Mouse (Mus musculus): ENCODE data around the gene Esm1. TPM values are rescaled to one million over a fixed set of nuclear protein-coding genes. Genes with fewer than 3 reads are reported as not detected.

The Esm1 gene
- polyA plus RNA-seq, 1 experiment from 2014 or later = 1.8 TPM

GRCm38 (mm10) chr13:113213865-113214264 lies 4.4 kb downstream of the Esm1 start:
- 83% methylated on average over 3 of the region's 3 CpGs for WGBS

GRCm38 (mm10) chr13:113221851-113222250 lies 12.4 kb downstream of the Esm1 start:
- Histone ChIP-seq H3K4me2 (ENCODE audit: low read depth, low read length) (no peak overlapping the region), H3K27me3 (replicated peaks; ENCODE audit: control insufficient read depth, insufficient read depth, low read length) (no peaks in the 10 kb centered on the region), H3K9ac (ENCODE audit: low read depth, low read length) (no peak overlapping the region), H3K27ac (replicated peaks; ENCODE audit: low read depth, low read length) (no peak overlapping the region), H3K9me3 (ENCODE audit: control insufficient read depth, low read length) (no peaks in the 10 kb centered on the region), H3K4me3 (ENCODE audit: low read depth, low read length) (no peak overlapping the region), H3K4me1 (ENCODE audit: control insufficient read depth, insufficient read depth, low read length) (peaks cover 9% of the 10 kb centered on the region; the same call in 1 of the 2 replicates), H3K36me3 (ENCODE audit: control insufficient read depth, insufficient read depth, low read length) (no peaks in the 10 kb centered on the region)
- 74% methylated on average over 6 of the region's 6 CpGs for WGBS
- DNase-seq (ENCODE audit: low spot score) (no peak), ATAC-seq (ENCODE audit: low read depth) (no peak)

More at GRCm38 (mm10) chr13:113213865-113214264, 4.4 kb downstream of the Esm1 start:
- ATAC-seq (ENCODE audit: low read depth) = no peak
- H3K36me3 ChIP-seq (ENCODE audit: control insufficient read depth, insufficient read depth, low read length) = no peaks in the 10 kb centered on the region
- H3K9me3 ChIP-seq (ENCODE audit: control insufficient read depth, low read length) = no peaks in the 10 kb centered on the region
- peaks cover 7% of the 10 kb centered on the region; the same call in 1 of the 2 replicates for H3K27me3 ChIP-seq (replicated peaks; ENCODE audit: control insufficient read depth, insufficient read depth, low read length)
- no peak for DNase-seq (ENCODE audit: low spot score)
- no peak overlapping the region for H3K27ac ChIP-seq (replicated peaks; ENCODE audit: low read depth, low read length)
- peaks cover 8% of the 10 kb centered on the region; the same call in 1 of the 2 replicates for H3K4me1 ChIP-seq (ENCODE audit: control insufficient read depth, insufficient read depth, low read length)
- H3K9ac ChIP-seq (ENCODE audit: low read depth, low read length) = no peak overlapping the region
- no peak overlapping the region for H3K4me3 ChIP-seq (ENCODE audit: low read depth, low read length)
- no peak overlapping the region for H3K4me2 ChIP-seq (ENCODE audit: low read depth, low read length)

GRCm38 (mm10) chr13:113224105-113224504 lies 14.6 kb downstream of the Esm1 start:
- H3K9ac ChIP-seq (ENCODE audit: low read depth, low read length) = no peak overlapping the region
- peak; percentile 33; the same call in 1 of the 2 replicates for ATAC-seq (ENCODE audit: low read depth)
- H3K4me1 ChIP-seq (ENCODE audit: control insufficient read depth, insufficient read depth, low read length) = peaks cover 9% of the 10 kb centered on the region; the same call in 1 of the 2 replicates
- DNase-seq (ENCODE audit: low spot score) = peak; percentile 85
- no peak overlapping the region for H3K4me3 ChIP-seq (ENCODE audit: low read depth, low read length)
- no peak overlapping the region for H3K27ac ChIP-seq (replicated peaks; ENCODE audit: low read depth, low read length)
- H3K9me3 ChIP-seq (ENCODE audit: control insufficient read depth, low read length) = no peaks in the 10 kb centered on the region
- WGBS = 10% methylated on average over 2 of the region's 2 CpGs
- peak overlapping the region; percentile 23; the same call in 1 of the 2 replicates for H3K4me2 ChIP-seq (ENCODE audit: low read depth, low read length)
- no peaks in the 10 kb centered on the region for H3K36me3 ChIP-seq (ENCODE audit: control insufficient read depth, insufficient read depth, low read length)
- H3K27me3 ChIP-seq (replicated peaks; ENCODE audit: control insufficient read depth, insufficient read depth, low read length) = no peaks in the 10 kb centered on the region

- peak; percentile 24 for DNase-seq (ENCODE audit: low spot score)
- H3K4me1 ChIP-seq (ENCODE audit: control insufficient read depth, insufficient read depth, low read length) = peaks cover 9% of the 10 kb centered on the region; the same call in 1 of the 2 replicates
- H3K27ac ChIP-seq (replicated peaks; ENCODE audit: low read depth, low read length) = no peak within 1 kb of the TSS
- WGBS = 60% methylated on average over 7 of the region's 7 CpGs
- no peaks in the 10 kb centered on the region for H3K9me3 ChIP-seq (ENCODE audit: control insufficient read depth, low read length)
- no peak within 1 kb of the TSS for H3K4me2 ChIP-seq (ENCODE audit: low read depth, low read length)
- H3K4me3 ChIP-seq (ENCODE audit: low read depth, low read length) = no peak within 1 kb of the TSS
- H3K9ac ChIP-seq (ENCODE audit: low read depth, low read length) = no peak within 1 kb of the TSS
- H3K27me3 ChIP-seq (replicated peaks; ENCODE audit: control insufficient read depth, insufficient read depth, low read length) = no peaks in the 10 kb centered on the region
- ATAC-seq (ENCODE audit: low read depth) = peak; percentile 63
- no peaks in the 10 kb centered on the region for H3K36me3 ChIP-seq (ENCODE audit: control insufficient read depth, insufficient read depth, low read length)
Measured at GRCm38 (mm10) chr13:113225811-113226210, 16.4 kb downstream of the Esm1 start, which contains the start of gene Gzmk. Gene Gzmk (minus strand): TSS chr13:113225908.

GRCm38 (mm10) chr13:113227076-113227475 lies 17.6 kb downstream of the Esm1 start:
- no peak overlapping the region for H3K27ac ChIP-seq (replicated peaks; ENCODE audit: low read depth, low read length)
- no peaks in the 10 kb centered on the region for H3K27me3 ChIP-seq (replicated peaks; ENCODE audit: control insufficient read depth, insufficient read depth, low read length)
- H3K9me3 ChIP-seq (ENCODE audit: control insufficient read depth, low read length) = no peaks in the 10 kb centered on the region
- DNase-seq (ENCODE audit: low spot score) (peak; percentile 29), ATAC-seq (ENCODE audit: low read depth) (no peak)
- no peak overlapping the region for H3K4me2 ChIP-seq (ENCODE audit: low read depth, low read length)
- H3K9ac ChIP-seq (ENCODE audit: low read depth, low read length) = no peak overlapping the region
- peaks cover 6% of the 10 kb centered on the region; the same call in 1 of the 2 replicates for H3K4me1 ChIP-seq (ENCODE audit: control insufficient read depth, insufficient read depth, low read length)
- H3K4me3 ChIP-seq (ENCODE audit: low read depth, low read length) = no peak overlapping the region
- H3K36me3 ChIP-seq (ENCODE audit: control insufficient read depth, insufficient read depth, low read length) = no peaks in the 10 kb centered on the region
- 58% methylated on average over 4 of the region's 4 CpGs for WGBS

- ATAC-seq (ENCODE audit: low read depth) = no peak
- no peak overlapping the region for H3K9ac ChIP-seq (ENCODE audit: low read depth, low read length)
- H3K9me3 ChIP-seq (ENCODE audit: control insufficient read depth, low read length) = no peaks in the 10 kb centered on the region
- no peaks in the 10 kb centered on the region for H3K36me3 ChIP-seq (ENCODE audit: control insufficient read depth, insufficient read depth, low read length)
- no peak overlapping the region for H3K4me2 ChIP-seq (ENCODE audit: low read depth, low read length)
- no peak overlapping the region for H3K27ac ChIP-seq (replicated peaks; ENCODE audit: low read depth, low read length)
- no peaks in the 10 kb centered on the region for H3K27me3 ChIP-seq (replicated peaks; ENCODE audit: control insufficient read depth, insufficient read depth, low read length)
- H3K4me1 ChIP-seq (ENCODE audit: control insufficient read depth, insufficient read depth, low read length) = no peaks in the 10 kb centered on the region
- 83% methylated on average over 17 of the region's 17 CpGs for WGBS
- H3K4me3 ChIP-seq (ENCODE audit: low read depth, low read length) = no peak overlapping the region
- DNase-seq (ENCODE audit: low spot score) = no peak
Measured at GRCm38 (mm10) chr13:113227666-113228463, 18.4 kb downstream of the Esm1 start.

GRCm38 (mm10) chr13:113242129-113242528 lies 32.7 kb downstream of the Esm1 start:
- no peak overlapping the region for H3K4me2 ChIP-seq (ENCODE audit: low read depth, low read length)
- H3K4me1 ChIP-seq (ENCODE audit: control insufficient read depth, insufficient read depth, low read length) = no peaks in the 10 kb centered on the region
- WGBS = 48% methylated on average over 6 of the region's 6 CpGs
- no peaks in the 10 kb centered on the region for H3K36me3 ChIP-seq (ENCODE audit: control insufficient read depth, insufficient read depth, low read length)
- no peak overlapping the region for H3K9ac ChIP-seq (ENCODE audit: low read depth, low read length)
- no peaks in the 10 kb centered on the region for H3K9me3 ChIP-seq (ENCODE audit: control insufficient read depth, low read length)
- H3K27ac ChIP-seq (replicated peaks; ENCODE audit: low read depth, low read length) = no peak overlapping the region
- ATAC-seq (ENCODE audit: low read depth) (no peak), DNase-seq (ENCODE audit: low spot score) (no peak)
- H3K4me3 ChIP-seq (ENCODE audit: low read depth, low read length) = no peak overlapping the region
- no peaks in the 10 kb centered on the region for H3K27me3 ChIP-seq (replicated peaks; ENCODE audit: control insufficient read depth, insufficient read depth, low read length)

- Histone ChIP-seq H3K9ac (ENCODE audit: low read depth, low read length) (no peak overlapping the region), H3K27me3 (replicated peaks; ENCODE audit: control insufficient read depth, insufficient read depth, low read length) (no peaks in the 10 kb centered on the region), H3K4me2 (ENCODE audit: low read depth, low read length) (no peak overlapping the region), H3K4me3 (ENCODE audit: low read depth, low read length) (no peak overlapping the region), H3K9me3 (ENCODE audit: control insufficient read depth, low read length) (no peaks in the 10 kb centered on the region), H3K27ac (replicated peaks; ENCODE audit: low read depth, low read length) (no peak overlapping the region), H3K36me3 (ENCODE audit: control insufficient read depth, insufficient read depth, low read length) (no peaks in the 10 kb centered on the region), H3K4me1 (ENCODE audit: control insufficient read depth, insufficient read depth, low read length) (no peaks in the 10 kb centered on the region)
- WGBS = 71% methylated on average over 8 of the region's 8 CpGs
- DNase-seq (ENCODE audit: low spot score) (no peak), ATAC-seq (ENCODE audit: low read depth) (no peak)
Measured at GRCm38 (mm10) chr13:113245025-113245424, 35.6 kb downstream of the Esm1 start.

Data from embryonic facial prominence, embryonic 14.5 days (tissue).